Mouse (Mus musculus) bone marrow macrophage, adult 2 months (primary cell): ENCODE results near the gene Naga.

Experiments
- CTCF ChIP-seq: IDR thresholded peaks from 2 replicates; pipeline ENCODE4 v1.5.1; 2012; ENCODE audit warnings: low read depth, mild to moderate bottlenecking, low read length, moderate library complexity
- POLR2A ChIP-seq: IDR thresholded peaks from 2 replicates; pipeline ENCODE4 v1.6.1; 2012; ENCODE audit warnings: mild to moderate bottlenecking, low read depth, low read length, borderline replicate concordance

GRCm38 (mm10) chr15:82298764-82299561 is 39.8 kb downstream of the Naga start, which contains the start of gene Wbp2nl:
- TF ChIP-seq CTCF: no peak
- no peak for TF ChIP-seq POLR2A
